23 mouse cellular contexts compared by ENCODE assay signal in the genomic region with DNA sequence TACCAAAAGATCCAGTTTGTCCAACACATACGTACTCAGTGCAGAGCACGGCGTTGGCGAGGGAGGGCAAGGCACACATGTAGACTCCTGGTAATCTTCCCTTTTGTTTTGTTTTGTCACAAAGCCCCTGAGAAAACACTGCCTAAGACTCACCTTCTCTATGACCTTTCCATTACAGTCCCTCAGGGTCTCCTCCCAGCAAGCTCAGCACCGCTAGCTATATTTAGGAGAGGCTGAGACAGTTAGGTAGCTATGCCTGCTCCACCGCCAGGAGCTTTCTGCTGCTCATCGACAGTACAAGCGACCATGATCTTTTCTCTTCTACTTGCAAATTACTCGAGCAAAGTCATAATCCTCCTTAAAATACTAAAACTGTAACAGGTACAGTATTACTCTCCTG.
DNase-seq lines count a peak whose midpoint lies in the region; ATAC-seq lines count a peak whose summit lies in the region.
"Had no signal": no experiment of that assay in that cellular context is flagged by ENCODE, and none has a peak within 500 bp of the region (broad histone marks: within the 10 kb centered on the region; RNA-seq: fewer than 3 reads in every experiment).

No protein-coding gene starts in this region.

- WGBS in embryonic facial prominence, embryonic 14.5 days: 64% methylated on average over 9 of the region's 9 CpGs
- WGBS in embryonic facial prominence, embryonic 10.5 days: 68% methylated on average over 9 of the region's 9 CpGs
- 34% methylated on average over 9 of the region's 9 CpGs for WGBS in heart, embryonic 14.5 days
- 50% methylated on average over 9 of the region's 9 CpGs for WGBS in heart, embryonic 15.5 days

- H3K27ac ChIP-seq in embryonic facial prominence, embryonic 14.5 days (replicated peaks; ENCODE audit: low read depth, low read length): no peak overlapping the region
- H3K27ac ChIP-seq in embryonic facial prominence, embryonic 10.5 days (replicated peaks): no peak overlapping the region
- H3K27ac ChIP-seq in heart, embryonic 14.5 days (replicated peaks in 1 of 2; ENCODE audit: control insufficient read depth in 1 of 2, insufficient read depth in 1 of 2, low read depth in 2 of 2, low read length in 2 of 2): peak overlapping the region; percentile 70 to 78
- peak overlapping the region; percentile 57 for H3K27ac ChIP-seq in heart, embryonic 15.5 days
- H3K27ac ChIP-seq: hindbrain, embryonic 12.5 days; left cerebral cortex, adult 2 months; liver, embryonic 13.5 days; lung, embryonic 15.5 days; midbrain, embryonic 15.5 days; neural tube, embryonic 13.5 days had no signal

- peak; percentile 67; the same call in 1 of the 2 replicates for ATAC-seq in embryonic facial prominence, embryonic 14.5 days (ENCODE audit: low read depth)
- ATAC-seq in heart, embryonic 14.5 days (ENCODE audit: insufficient number of reproducible peaks, insufficient read depth, low FRiP score, low read depth): 0 out of 2 replicates have a peak, but pooled peaks have one; percentile 47
- ATAC-seq in heart, embryonic 15.5 days (replicated peaks; ENCODE audit: insufficient number of reproducible peaks, insufficient read depth, low FRiP score, low read depth): no peak
- ATAC-seq: inflammation-experienced regulatory T-cells, adult 6 months; midbrain, embryonic 15.5 days had no signal

- H3K4me3 ChIP-seq in embryonic facial prominence, embryonic 14.5 days (ENCODE audit: low read depth, low read length): no peak overlapping the region
- no peak overlapping the region for H3K4me3 ChIP-seq in embryonic facial prominence, embryonic 10.5 days
- no peak overlapping the region for H3K4me3 ChIP-seq in heart, embryonic 14.5 days (ENCODE audit: control insufficient read depth in 1 of 2, insufficient read depth in 1 of 2, low read depth in 1 of 2, low read length in 2 of 2)
- no peak overlapping the region for H3K4me3 ChIP-seq in heart, embryonic 15.5 days
- H3K4me3 ChIP-seq: hindbrain, embryonic 12.5 days; left cerebral cortex, adult 2 months; liver, embryonic 13.5 days; lung, embryonic 15.5 days; midbrain, embryonic 15.5 days; myocyte; neural tube, embryonic 13.5 days had no signal

- no peak overlapping the region for H3K4me2 ChIP-seq in embryonic facial prominence, embryonic 14.5 days (ENCODE audit: low read depth, low read length)
- peak overlapping the region; percentile 52 for H3K4me2 ChIP-seq in heart, embryonic 14.5 days (ENCODE audit: low read length)
- peak overlapping the region; percentile 17 for H3K4me2 ChIP-seq in heart, embryonic 15.5 days
- H3K4me2 ChIP-seq: hindbrain, embryonic 12.5 days; liver, embryonic 13.5 days; lung, embryonic 15.5 days; midbrain, embryonic 15.5 days; neural tube, embryonic 13.5 days had no signal

- peaks cover 14% of the 10 kb centered on the region for H3K4me1 ChIP-seq in embryonic facial prominence, embryonic 14.5 days (ENCODE audit: control insufficient read depth, insufficient read depth, low read length)
- peaks cover 26% of the 10 kb centered on the region for H3K4me1 ChIP-seq in embryonic facial prominence, embryonic 10.5 days
- peaks cover 7 to 50% of the 10 kb centered on the region in 2 experiments for H3K4me1 ChIP-seq in heart, embryonic 14.5 days (ENCODE audit: control insufficient read depth in 2 of 2, insufficient read depth in 2 of 2, low read length in 2 of 2)
- peaks cover 52% of the 10 kb centered on the region for H3K4me1 ChIP-seq in heart, embryonic 15.5 days (replicated peaks)

- no peak for DNase-seq in embryonic facial prominence, embryonic 14.5 days (ENCODE audit: low spot score)
- DNase-seq in embryonic facial prominence, embryonic 10.5 days (ENCODE audit: low spot score): no peak
- peak; percentile 30 to 42 for DNase-seq in heart, adult 18-20 months
- DNase-seq in heart, postnatal 4 days: no peak
- DNase-seq in heart, postnatal 25 days (ENCODE audit: low spot score): no peak
- no peak for DNase-seq in MN1 (ENCODE audit: low spot score)
- DNase-seq: adrenal gland, adult 2 months; cerebellum, adult 11-12 months; cerebellum, postnatal 10 days; kidney, adult 18-20 months; kidney, postnatal 4 days; layer of hippocampus, adult 9-11 months; liver, embryonic 13.5 days; lung, postnatal 4 days had no signal

- peaks cover 9% of the 10 kb centered on the region; the same call in 1 of the 2 replicates for H3K36me3 ChIP-seq in embryonic facial prominence, embryonic 14.5 days (ENCODE audit: control insufficient read depth, insufficient read depth, low read length)
- H3K36me3 ChIP-seq in embryonic facial prominence, embryonic 10.5 days (replicated peaks): peaks cover 1% of the 10 kb centered on the region; the same call in 1 of the 2 replicates
- H3K36me3 ChIP-seq in heart, embryonic 14.5 days (ENCODE audit: control insufficient read depth, insufficient read depth, low read length): peaks cover 13% of the 10 kb centered on the region
- 0 out of 2 replicates have a peak, but pooled peaks cover 5% of the 10 kb centered on the region for H3K36me3 ChIP-seq in heart, embryonic 15.5 days
- H3K36me3 ChIP-seq: hindbrain, embryonic 12.5 days; liver, embryonic 13.5 days; midbrain, embryonic 15.5 days had no signal

- intact Hi-C loops in heart, postnatal 25 days (cut with DNase I): no loop called here

- H3K9ac ChIP-seq in embryonic facial prominence, embryonic 14.5 days (ENCODE audit: low read depth, low read length): no peak overlapping the region
- H3K9ac ChIP-seq in heart, embryonic 14.5 days (ENCODE audit: low read length): peak overlapping the region; percentile 56; the same call in 1 of the 2 replicates
- no peak overlapping the region for H3K9ac ChIP-seq in heart, embryonic 15.5 days
- H3K9ac ChIP-seq: hindbrain, embryonic 12.5 days; liver, embryonic 13.5 days; lung, embryonic 15.5 days; midbrain, embryonic 15.5 days; neural tube, embryonic 13.5 days had no signal

- no peaks in the 10 kb centered on the region for H3K9me3 ChIP-seq in embryonic facial prominence, embryonic 14.5 days (ENCODE audit: control insufficient read depth, low read length)
- no peaks in the 10 kb centered on the region for H3K9me3 ChIP-seq in embryonic facial prominence, embryonic 10.5 days
- no peaks in the 10 kb centered on the region for H3K9me3 ChIP-seq in heart, embryonic 14.5 days (ENCODE audit: control insufficient read depth, low read length)
- H3K9me3 ChIP-seq in heart, embryonic 15.5 days (replicated peaks): no peaks in the 10 kb centered on the region
- H3K9me3 ChIP-seq: hindbrain, embryonic 12.5 days; liver, embryonic 13.5 days; lung, embryonic 15.5 days; midbrain, embryonic 15.5 days; neural tube, embryonic 13.5 days had no signal

- H3K27me3 ChIP-seq in embryonic facial prominence, embryonic 14.5 days (replicated peaks; ENCODE audit: control insufficient read depth, insufficient read depth, low read length): no peaks in the 10 kb centered on the region
- H3K27me3 ChIP-seq in embryonic facial prominence, embryonic 10.5 days (replicated peaks; ENCODE audit: low read depth, poor library complexity, severe bottlenecking): no peaks in the 10 kb centered on the region
- H3K27me3 ChIP-seq in heart, embryonic 14.5 days (ENCODE audit: control insufficient read depth, insufficient read depth, low read length): no peaks in the 10 kb centered on the region
- H3K27me3 ChIP-seq in heart, embryonic 15.5 days: no peaks in the 10 kb centered on the region
- H3K27me3 ChIP-seq: hindbrain, embryonic 12.5 days; liver, embryonic 13.5 days; lung, embryonic 15.5 days; midbrain, embryonic 15.5 days; neural tube, embryonic 13.5 days had no signal

Comparison
In these comparisons a context has a peak if more than half of its experiments do, and no peak if none do; other contexts are left out.
1. DNase-seq: peak in heart, adult 18-20 months (2 of 2); none in embryonic facial prominence, embryonic 14.5 days (single experiment), embryonic facial prominence, embryonic 10.5 days (single experiment), heart, postnatal 4 days (single experiment), heart, postnatal 25 days (single experiment) and MN1 (single experiment).
2. H3K27ac ChIP-seq: peak in heart, embryonic 14.5 days (2 of 2) and heart, embryonic 15.5 days (single experiment); none in embryonic facial prominence, embryonic 14.5 days (single experiment) and embryonic facial prominence, embryonic 10.5 days (single experiment).